Mouse (Mus musculus): ENCODE data around the gene Zfp704.

The Zfp704 gene

GRCm38 (mm10) chr3:9518936-9519335 lies 90.9 kb downstream of the Zfp704 start:
- DNase-seq (ENCODE audit: low read depth), result no peak

- DNase-seq (ENCODE audit: low read depth), result no peak
Measured at GRCm38 (mm10) chr3:9516119-9516855, 93.6 kb downstream of the Zfp704 start.

GRCm38 (mm10) chr3:9515527-9515926 lies 94.4 kb downstream of the Zfp704 start:
- no peak for DNase-seq (ENCODE audit: low read depth)

GRCm38 (mm10) chr3:9513703-9514110 lies 96.2 kb downstream of the Zfp704 start:
- no peak for DNase-seq (ENCODE audit: low read depth)

GRCm38 (mm10) chr3:9512199-9512598 lies 97.7 kb downstream of the Zfp704 start:
- peak; percentile 65 for DNase-seq (ENCODE audit: low read depth)

- peak; percentile 19 for DNase-seq (ENCODE audit: low read depth)
Measured at GRCm38 (mm10) chr3:9505692-9506211, 104.1 kb downstream of the Zfp704 start.

GRCm38 (mm10) chr3:9504371-9504770 lies 105.5 kb downstream of the Zfp704 start:
- no peak for DNase-seq (ENCODE audit: low read depth)

GRCm38 (mm10) chr3:9500725-9501124 lies 109.2 kb downstream of the Zfp704 start:
- peak; percentile 55 for DNase-seq (ENCODE audit: low read depth)

- peak; percentile 67 for DNase-seq (ENCODE audit: low read depth)
Measured at GRCm38 (mm10) chr3:9499994-9500553, 109.8 kb downstream of the Zfp704 start.

- peak; percentile 47 for DNase-seq (ENCODE audit: low read depth)
Measured at GRCm38 (mm10) chr3:9499489-9499888, 110.4 kb downstream of the Zfp704 start.

- no peak for DNase-seq (ENCODE audit: low read depth)
Measured at GRCm38 (mm10) chr3:9497260-9497659, 112.6 kb downstream of the Zfp704 start.

GRCm38 (mm10) chr3:9491766-9492283 lies 118.1 kb downstream of the Zfp704 start:
- no peak for DNase-seq (ENCODE audit: low read depth)

- no peak for DNase-seq (ENCODE audit: low read depth)
Measured at GRCm38 (mm10) chr3:9487644-9488043, 122.2 kb downstream of the Zfp704 start.

- DNase-seq (ENCODE audit: low read depth), result no peak
Measured at GRCm38 (mm10) chr3:9485506-9485905, 124.4 kb downstream of the Zfp704 start.

GRCm38 (mm10) chr3:9481956-9482355 lies 127.9 kb downstream of the Zfp704 start:
- no peak for DNase-seq (ENCODE audit: low read depth)

- DNase-seq (ENCODE audit: low read depth), result no peak
Measured at GRCm38 (mm10) chr3:9481358-9481757, 128.5 kb downstream of the Zfp704 start.

GRCm38 (mm10) chr3:9480936-9481335 lies 128.9 kb downstream of the Zfp704 start:
- DNase-seq (ENCODE audit: low read depth), result no peak

- no peak for DNase-seq (ENCODE audit: low read depth)
Measured at GRCm38 (mm10) chr3:9477386-9477785, 132.5 kb downstream of the Zfp704 start.

- DNase-seq (ENCODE audit: low read depth), result no peak
Measured at GRCm38 (mm10) chr3:9476336-9476735, 133.5 kb downstream of the Zfp704 start.

- no peak for DNase-seq (ENCODE audit: low read depth)
Measured at GRCm38 (mm10) chr3:9475501-9475900, 134.4 kb downstream of the Zfp704 start.

GRCm38 (mm10) chr3:9474331-9474730 lies 135.6 kb downstream of the Zfp704 start:
- no peak for DNase-seq (ENCODE audit: low read depth)

GRCm38 (mm10) chr3:9466287-9466686 lies 143.6 kb downstream of the Zfp704 start:
- DNase-seq (ENCODE audit: low read depth), result peak; percentile 80

GRCm38 (mm10) chr3:9465731-9466130 lies 144.2 kb downstream of the Zfp704 start:
- DNase-seq (ENCODE audit: low read depth), result peak; percentile 6

All from naive thymus-derived CD4-positive, alpha-beta T cell, adult 2 months (primary cell).